Mouse (Mus musculus) small intestine, adult 2 months (tissue): ENCODE measurements around the gene Timm8a2.

ENCODE experiments used
- CTCF ChIP-seq: fragments of 200-500 bp; IDR thresholded peaks from 2 replicates; pipeline ENCODE4 v1.5.1; 2012; ENCODE audit warnings: low read depth, mild to moderate bottlenecking, control low read depth, inconsistent platforms, low read length, moderate library complexity, mixed read lengths; ENCODE audit not compliant: insufficient replicate concordance, insufficient read length; ENCODE audit errors: extremely low read depth
- POLR2A ChIP-seq: fragments of 200-500 bp; IDR thresholded peaks from 2 replicates; pipeline ENCODE4 v1.6.1; 2012; ENCODE audit warnings: low read depth, mild to moderate bottlenecking, control low read depth, inconsistent platforms, low read length, moderate library complexity

- no peak for TF ChIP-seq POLR2A
- TF ChIP-seq CTCF, result no peak
These were observed 16.5 kb upstream of the Timm8a2 start for GRCm38 (mm10) chr14:122017958-122018357.
